Mouse (Mus musculus): ENCODE measurements around the gene Nploc4. TPM values are rescaled to one million over a fixed set of nuclear protein-coding genes. Genes with fewer than 3 reads are reported as not detected.

Nploc4 gene
- polyA plus RNA-seq, 1 experiment from 2014 or later = 69.2 TPM

GRCm38 (mm10) chr11:120406445-120406844 lies 31.1 kb downstream of the Nploc4 start:
- DNase-seq (ENCODE audit: low read depth, low spot score) = no peak
- no peak for TF ChIP-seq CTCF (IDR thresholded peaks at IDR 0.05)
- no peaks in the 10 kb centered on the region for H3K27me3 ChIP-seq
- POLR2A ChIA-PET = interaction anchor here (0.7 kb wide), 2 partner anchors 9 to 21 kb away, joined by 4 to 6 read pairs; no protein-coding TSS in a partner anchor
- in situ Hi-C loops (cut with MboI; ENCODE audit: low pct_unique_long_range_greater_than_20kb) = no loop called here
- CTCF ChIA-PET = interaction anchor here (1.0 to 1.2 kb wide), 2 partner anchors 9 to 27 kb away, joined by 3 to 4 read pairs; partner anchors contain the start of gene Faap100
- ATAC-seq = no peak

- in situ Hi-C loops (cut with MboI; ENCODE audit: low pct_unique_long_range_greater_than_20kb) = no loop called here
- DNase-seq (ENCODE audit: low read depth, low spot score) = no peak
- POLR2A ChIA-PET = interaction anchor here (1.0 kb wide), 1 partner anchor 12 kb away, joined by 3 read pairs; no protein-coding TSS in a partner anchor
- ATAC-seq = no peak
- CTCF ChIA-PET = interaction anchor here (1.2 kb wide), 1 partner anchor 27 kb away, joined by 4 read pairs; the partner anchor contains the start of gene Faap100
- H3K27me3 ChIP-seq = no peaks in the 10 kb centered on the region
- no peak for TF ChIP-seq CTCF (IDR thresholded peaks at IDR 0.05)
Measured at GRCm38 (mm10) chr11:120405867-120406266, 31.6 kb downstream of the Nploc4 start.

GRCm38 (mm10) chr11:120404814-120405213 lies 32.7 kb downstream of the Nploc4 start:
- ChIA-PET POLR2A (interaction anchor here (1.0 kb wide), 1 partner anchor 8 kb away, joined by 4 read pairs; no protein-coding TSS in a partner anchor), CTCF (no interaction called here)
- no peak for ATAC-seq
- in situ Hi-C loops (cut with MboI; ENCODE audit: low pct_unique_long_range_greater_than_20kb) = no loop called here
- TF ChIP-seq CTCF (IDR thresholded peaks at IDR 0.05) = no peak
- H3K27me3 ChIP-seq = no peaks in the 10 kb centered on the region
- no peak for DNase-seq (ENCODE audit: low read depth, low spot score)

DNA sequence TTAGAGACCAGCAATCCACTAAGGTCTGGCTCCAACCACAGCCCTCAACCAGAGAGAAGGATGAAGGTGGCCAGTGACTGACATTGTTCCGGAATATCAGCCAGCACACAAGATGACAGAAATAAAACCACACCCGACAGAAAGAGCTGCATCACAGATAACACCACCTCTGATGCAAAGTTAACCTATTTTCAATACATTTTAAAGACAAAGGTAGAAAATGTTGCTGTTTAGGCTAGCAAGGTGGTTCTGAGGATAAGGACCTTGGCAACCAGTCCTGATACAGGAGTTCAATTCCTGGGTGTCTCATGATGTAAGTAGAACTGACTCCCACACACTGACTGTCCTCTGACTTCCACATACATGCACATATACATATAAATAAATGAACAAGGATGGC lies 38.2 kb downstream of the Nploc4 start:
- no peaks in the 10 kb centered on the region for H3K27me3 ChIP-seq
- DNase-seq (ENCODE audit: low read depth, low spot score) = no peak
- ChIA-PET CTCF (no interaction called here), POLR2A (no interaction called here)
- no peak for TF ChIP-seq CTCF (IDR thresholded peaks at IDR 0.05)
- in situ Hi-C loops (cut with MboI; ENCODE audit: low pct_unique_long_range_greater_than_20kb) = no loop called here
- no peak for ATAC-seq

- H3K27me3 ChIP-seq = no peaks in the 10 kb centered on the region
- no peak for DNase-seq (ENCODE audit: low read depth, low spot score)
- POLR2A ChIA-PET = no interaction called here
- in situ Hi-C loops (cut with MboI; ENCODE audit: low pct_unique_long_range_greater_than_20kb) = no loop called here
- ATAC-seq = no peak
- CTCF ChIA-PET = interaction anchor here (1.0 kb wide), 1 partner anchor 9 kb away, joined by 3 read pairs; no protein-coding TSS in a partner anchor
- TF ChIP-seq CTCF (IDR thresholded peaks at IDR 0.05) = no peak
Measured at GRCm38 (mm10) chr11:120397602-120398001, 39.9 kb downstream of the Nploc4 start.

- H3K27me3 ChIP-seq = no peaks in the 10 kb centered on the region
- ChIA-PET POLR2A (no interaction called here), CTCF (no interaction called here)
- in situ Hi-C loops (cut with MboI; ENCODE audit: low pct_unique_long_range_greater_than_20kb) = no loop called here
- no peak for DNase-seq (ENCODE audit: low read depth, low spot score)
- TF ChIP-seq CTCF (IDR thresholded peaks at IDR 0.05) = no peak
- no peak for ATAC-seq
Measured at GRCm38 (mm10) chr11:120395661-120396060, 41.8 kb downstream of the Nploc4 start.

GRCm38 (mm10) chr11:120388580-120388979 lies 48.9 kb downstream of the Nploc4 start:
- ChIA-PET POLR2A (interaction anchor here (0.6 to 0.9 kb wide), 4 partner anchors 8 to 36 kb away, joined by 3 to 8 read pairs (median 3); no protein-coding TSS in a partner anchor), CTCF (interaction anchor here (0.8 to 1.3 kb wide), 2 partner anchors 10 to 35 kb away, joined by 3 to 4 read pairs; partner anchors contain the start of gene Faap100)
- TF ChIP-seq CTCF (IDR thresholded peaks at IDR 0.05) = no peak
- no peak for DNase-seq (ENCODE audit: low read depth, low spot score)
- in situ Hi-C loops (cut with MboI; ENCODE audit: low pct_unique_long_range_greater_than_20kb) = no loop called here
- H3K27me3 ChIP-seq = no peaks in the 10 kb centered on the region
- ATAC-seq = no peak

DNA sequence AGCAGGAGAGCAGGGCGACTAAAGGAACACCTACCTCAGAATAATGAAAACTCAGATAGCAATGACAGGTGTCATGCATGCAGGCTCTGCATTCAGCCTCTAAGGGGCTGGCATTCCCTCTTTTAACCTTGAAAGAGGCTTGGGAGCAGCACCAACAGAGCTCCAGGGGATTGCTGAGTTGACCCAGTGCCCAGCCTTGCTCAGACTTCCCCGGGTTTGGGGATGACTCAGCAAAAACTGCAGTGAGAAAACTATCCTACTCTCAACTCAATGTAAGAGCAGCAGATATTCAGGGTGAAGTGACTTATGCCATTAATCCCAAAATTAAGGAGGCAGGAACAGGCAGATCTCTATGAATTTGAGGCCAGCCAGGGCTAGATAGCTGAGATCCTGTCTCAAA lies 50.4 kb downstream of the Nploc4 start:
- H3K27me3 ChIP-seq = no peaks in the 10 kb centered on the region
- in situ Hi-C loops (cut with MboI; ENCODE audit: low pct_unique_long_range_greater_than_20kb) = no loop called here
- TF ChIP-seq CTCF (IDR thresholded peaks at IDR 0.05) = no peak
- no peak for DNase-seq (ENCODE audit: low read depth, low spot score)
- ChIA-PET CTCF (no interaction called here), POLR2A (no interaction called here)
- no peak for ATAC-seq

DNA sequence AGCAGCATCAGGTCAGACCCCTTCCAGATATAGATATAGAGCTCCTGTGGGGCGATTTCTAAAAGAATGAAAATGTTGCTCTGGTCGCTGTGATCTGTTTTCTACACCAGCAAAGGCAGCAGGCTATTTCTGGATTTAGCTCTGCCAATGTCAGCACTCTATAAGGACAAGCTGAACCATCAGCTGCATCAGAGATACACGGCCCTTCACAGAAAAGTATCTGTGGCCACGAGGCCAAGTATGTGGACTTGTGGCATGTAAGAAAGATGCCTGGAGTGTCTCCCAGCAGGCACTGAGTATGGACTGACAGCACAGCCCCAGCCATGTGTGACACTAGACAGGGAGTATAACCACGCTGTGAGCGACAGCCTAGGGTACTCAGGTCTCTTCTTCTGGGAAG lies 50.9 kb downstream of the Nploc4 start:
- ATAC-seq (no peak), DNase-seq (ENCODE audit: low read depth, low spot score) (no peak)
- ChIA-PET POLR2A (no interaction called here), CTCF (no interaction called here)
- in situ Hi-C loops (cut with MboI; ENCODE audit: low pct_unique_long_range_greater_than_20kb) = no loop called here
- TF ChIP-seq CTCF (IDR thresholded peaks at IDR 0.05) = no peak
- H3K27me3 ChIP-seq = no peaks in the 10 kb centered on the region

- no peak for TF ChIP-seq CTCF (IDR thresholded peaks at IDR 0.05)
- no peaks in the 10 kb centered on the region for H3K27me3 ChIP-seq
- in situ Hi-C loops (cut with MboI; ENCODE audit: low pct_unique_long_range_greater_than_20kb) = no loop called here
- ATAC-seq = no peak
- ChIA-PET POLR2A (no interaction called here), CTCF (interaction anchor here (1.0 kb wide), 1 partner anchor 12 kb away, joined by 4 read pairs; no protein-coding TSS in a partner anchor)
- no peak for DNase-seq (ENCODE audit: low read depth, low spot score)
Measured at GRCm38 (mm10) chr11:120382509-120382908, 55.0 kb downstream of the Nploc4 start.

- TF ChIP-seq CTCF (IDR thresholded peaks at IDR 0.05) = no peak
- POLR2A ChIA-PET = no interaction called here
- CTCF ChIA-PET = interaction anchor here (0.7 kb wide), 1 partner anchor 10 kb away, joined by 3 read pairs; no protein-coding TSS in a partner anchor
- in situ Hi-C loops (cut with MboI; ENCODE audit: low pct_unique_long_range_greater_than_20kb) = no loop called here
- DNase-seq (ENCODE audit: low read depth, low spot score) = no peak
- no peak for ATAC-seq
- H3K27me3 ChIP-seq = no peaks in the 10 kb centered on the region
Measured at GRCm38 (mm10) chr11:120381157-120381556, 56.4 kb downstream of the Nploc4 start.

- ChIA-PET POLR2A (interaction anchor here (1.1 to 1.3 kb wide), 2 partner anchors 8 to 12 kb away, joined by 3 read pairs; no protein-coding TSS in a partner anchor), CTCF (no interaction called here)
- no peaks in the 10 kb centered on the region for H3K27me3 ChIP-seq
- in situ Hi-C loops (cut with MboI; ENCODE audit: low pct_unique_long_range_greater_than_20kb) = no loop called here
- TF ChIP-seq CTCF (IDR thresholded peaks at IDR 0.05) = no peak
- DNase-seq (ENCODE audit: low read depth, low spot score) = no peak
- ATAC-seq = no peak
Measured at GRCm38 (mm10) chr11:120380271-120380670, 57.2 kb downstream of the Nploc4 start.
